Mouse (Mus musculus) lung, adult 2 months (tissue): ENCODE results near the gene Reg4.

Experiments
- CTCF ChIP-seq: fragments of 200-500 bp; IDR thresholded peaks from 2 replicates; pipeline ENCODE4 v1.5.1; 2011; ENCODE audit warnings: mild to moderate bottlenecking, low read length, control low read depth; ENCODE audit not compliant: insufficient read depth
- POLR2A ChIP-seq: fragments of 200-500 bp; IDR thresholded peaks from 2 replicates; pipeline ENCODE4 v1.6.1; 2011; ENCODE audit warnings: low read depth, mild to moderate bottlenecking, control low read depth, low read length, borderline replicate concordance; ENCODE audit errors: extremely low read depth

DNA sequence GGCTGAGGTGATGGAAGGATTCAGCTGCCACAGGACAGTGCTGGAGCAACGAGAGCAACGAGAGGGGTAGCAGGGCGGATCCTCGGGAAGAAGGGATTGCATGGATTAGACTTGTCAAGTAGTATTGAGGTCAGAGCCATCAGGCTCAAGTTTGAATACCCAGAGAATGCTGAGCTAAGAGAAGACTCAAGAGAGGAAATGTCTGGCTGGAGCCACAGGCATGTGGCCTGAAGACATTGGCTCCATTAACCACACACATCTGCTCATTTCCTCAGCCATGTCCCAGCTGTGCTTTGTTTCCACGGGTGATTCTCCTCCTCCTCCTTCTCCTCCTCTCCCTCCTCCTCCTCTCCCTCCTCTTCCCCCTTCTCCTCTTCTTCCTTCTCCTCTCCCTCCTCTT, 22.2 kb upstream of the Reg4 start:
- TF ChIP-seq POLR2A (no peak), CTCF (no peak)
